Mouse (Mus musculus) CD4-positive naive resting alpha-beta T cell, adult 76 days (primary cell): ENCODE results near the gene Megf6. TPM values are rescaled to one million over a fixed set of nuclear protein-coding genes. Genes with fewer than 3 reads are reported as not detected.

Experiments
- total RNA-seq: library from RNA; stranded (reverse); gene quantifications from one replicate; pipeline ENCODE4 v1.2.4, GENCODE M21; 2023

The Megf6 gene
- total RNA-seq, result 0.09 TPM

DNA sequence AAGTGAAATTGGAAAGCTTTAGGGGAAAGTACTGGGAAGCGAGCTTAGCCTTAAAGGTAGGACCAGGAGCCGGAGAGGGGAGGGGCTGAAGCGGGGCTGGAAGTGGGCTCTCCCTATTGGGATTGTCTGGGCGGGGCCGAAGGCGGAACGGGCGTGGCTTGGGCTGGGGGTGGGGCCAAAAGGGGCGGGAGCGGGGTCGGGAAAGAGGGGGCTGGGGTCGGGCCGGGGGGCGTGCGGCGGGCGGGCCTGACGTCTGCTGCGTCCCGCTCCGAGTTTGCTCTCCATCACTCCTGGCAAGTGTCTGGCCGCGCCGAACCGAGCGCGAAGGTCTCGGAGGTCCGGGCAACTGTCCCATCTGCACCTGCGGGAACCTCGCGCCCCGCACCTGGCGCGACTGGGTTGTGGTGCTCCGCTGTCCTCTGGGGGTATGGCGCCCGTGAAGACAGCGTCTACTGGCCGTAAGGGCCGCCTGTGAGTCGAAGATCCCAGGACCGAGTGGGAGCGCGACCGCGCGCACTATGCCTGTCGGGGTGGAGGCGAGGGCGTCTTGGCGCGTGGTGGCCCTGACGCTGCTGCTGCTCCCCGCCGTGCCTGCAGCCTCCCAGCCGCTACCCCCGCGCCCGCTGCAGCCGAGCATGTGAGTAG, at the start of gene Megf6:
Gene Megf6, plus strand, starts transcription at position 225 of the 645 bp plus-strand sequence.

DNA sequence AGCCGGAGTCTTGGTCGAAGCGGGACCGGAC, 30.5 kb upstream of the Megf6 start, which contains the start of gene Trp73:
Gene Trp73, minus strand, starts transcription at position 27 of the 31 bp plus-strand sequence.

DNA sequence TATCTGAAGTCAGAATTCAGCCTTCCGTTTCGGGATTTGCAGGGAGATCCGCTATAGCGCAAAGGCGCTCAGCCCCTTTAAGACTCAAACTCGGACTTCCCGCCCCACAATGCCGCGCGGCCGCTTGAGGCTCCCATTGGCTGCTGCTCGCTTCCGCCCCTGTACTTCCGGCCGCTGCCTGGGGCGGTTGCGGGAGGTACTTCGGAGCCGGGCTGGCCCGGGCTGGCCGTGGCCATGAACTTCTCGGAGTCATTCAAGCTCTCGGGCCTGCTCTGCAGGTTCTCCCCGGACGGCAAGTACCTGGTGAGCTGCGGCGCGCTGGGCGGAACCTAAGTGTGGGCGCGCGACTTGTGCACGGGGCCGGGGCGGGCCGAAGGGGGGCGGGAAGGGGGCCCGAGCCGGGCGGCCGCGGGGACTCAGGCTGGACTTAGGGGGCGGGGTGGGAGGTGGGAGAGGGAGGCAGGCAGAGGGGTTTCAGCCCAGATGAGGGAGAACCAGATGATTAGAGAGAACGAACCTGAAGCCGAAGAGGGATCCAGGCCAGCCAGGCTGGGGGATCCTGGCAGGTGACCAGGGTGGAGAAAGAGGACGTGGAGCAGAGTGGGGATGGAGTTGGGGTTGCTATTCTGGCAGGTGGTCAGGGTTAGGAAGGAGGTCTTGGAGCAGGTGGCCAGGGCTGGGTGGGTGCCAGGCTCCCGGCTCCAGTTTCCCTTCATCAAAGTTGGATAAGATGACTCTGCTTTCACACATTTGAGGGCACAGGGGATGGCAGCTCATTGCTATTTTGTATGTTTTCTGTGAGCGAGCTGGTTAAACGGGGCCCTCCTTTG, 28.1 kb upstream of the Megf6 start, which contains the start of gene Wrap73:
Gene Wrap73, plus strand, starts transcription at position 162 of the 830 bp plus-strand sequence.

DNA sequence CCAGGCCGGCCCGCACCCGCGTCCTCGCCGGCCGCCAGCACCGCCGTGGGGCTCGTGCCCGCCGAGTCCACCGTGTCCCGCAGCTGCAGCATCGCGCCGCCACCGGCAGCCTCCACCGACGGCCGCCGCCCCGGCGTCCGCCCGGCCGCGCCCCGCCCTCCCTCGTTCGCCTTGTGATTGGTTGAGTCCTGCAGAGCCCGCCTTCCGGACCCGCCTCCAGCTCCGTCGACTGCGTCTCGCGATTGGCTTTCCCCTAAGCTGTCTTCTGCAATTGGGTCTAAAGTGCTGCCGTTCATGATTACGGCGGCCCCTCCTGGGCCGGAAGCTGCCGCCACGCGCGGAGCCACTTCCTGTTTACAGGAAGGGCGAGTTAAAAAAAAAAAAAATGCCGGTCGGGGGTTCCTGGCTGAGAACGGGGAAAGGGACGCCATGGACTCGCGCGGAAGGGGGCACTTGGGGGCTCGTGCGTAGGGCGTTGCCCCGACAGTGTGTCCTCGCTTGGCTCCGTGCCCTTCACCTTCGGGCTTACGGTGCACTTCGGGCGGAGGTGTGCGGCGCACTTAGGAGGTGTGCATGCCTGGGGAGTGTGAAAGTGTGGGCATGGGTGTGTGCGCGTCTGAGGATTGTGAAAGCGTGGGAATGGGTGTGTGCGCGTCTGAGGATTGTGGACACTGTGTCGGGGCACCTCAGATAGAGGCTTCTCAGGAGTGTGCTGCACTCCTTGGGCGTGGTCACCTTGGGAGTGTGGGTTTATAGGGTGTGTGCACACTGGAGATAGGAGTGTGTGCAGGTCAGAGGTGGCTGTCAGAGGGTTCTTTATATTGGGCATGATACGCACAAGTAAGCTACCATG, 9.8 kb upstream of the Megf6 start, which contains the start of gene Tprgl:
Gene Tprgl, minus strand, starts transcription at position 129 of the 853 bp plus-strand sequence.

DNA sequence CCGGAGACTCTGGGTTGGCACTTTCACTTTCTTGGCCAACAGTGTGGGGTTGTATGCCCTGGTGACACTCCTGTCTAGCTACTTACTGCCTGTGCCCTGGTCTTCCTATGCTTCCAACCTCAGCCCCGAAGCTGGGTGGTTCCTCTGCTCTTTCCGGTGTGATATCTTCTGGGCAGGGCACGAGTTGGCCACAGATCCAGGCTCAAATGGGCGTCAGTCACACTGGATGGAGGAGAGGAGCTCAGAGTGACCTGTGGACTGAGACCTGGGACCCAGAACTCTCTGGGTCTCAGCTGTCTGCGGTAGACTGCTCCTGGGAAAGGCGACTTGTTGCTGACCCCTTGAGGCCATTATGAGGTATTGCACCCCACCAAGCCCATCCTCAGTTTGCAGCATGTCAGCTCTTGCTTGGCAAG, 130.9 kb downstream of the Megf6 start, which contains the start of gene Arhgef16:
Gene Arhgef16, minus strand, starts transcription at position 211 of the 416 bp plus-strand sequence.

Other genes with a start within 250 kb of the Megf6 start
- 17.3 TPM for gene A430005L14Rik, start 213.5 kb upstream of the Megf6 start, total RNA-seq
- gene Dffb, start 195.6 kb upstream of the Megf6 start, total RNA-seq, result 30.2 TPM
- 15.7 TPM for gene Cep104, start 195.5 kb upstream of the Megf6 start, total RNA-seq
- 69.8 TPM for gene Lrrc47, start 159.0 kb upstream of the Megf6 start, total RNA-seq
- not detected for gene Smim1, start 144.5 kb upstream of the Megf6 start, total RNA-seq
- gene Ccdc27, start 128.1 kb upstream of the Megf6 start, total RNA-seq, result not detected
- not detected for gene Trp73, start 30.5 kb upstream of the Megf6 start, total RNA-seq
- 17.9 TPM for gene Wrap73, start 28.4 kb upstream of the Megf6 start, total RNA-seq
- 177 TPM for gene Tprgl, start 10.1 kb upstream of the Megf6 start, total RNA-seq
- not detected for gene Arhgef16, start 130.9 kb downstream of the Megf6 start, total RNA-seq
- gene B230104I21Rik, start 165.4 kb downstream of the Megf6 start, total RNA-seq, result not detected